ENCODE assay signal across 10 mouse cellular contexts in genomic region chr9:60445821-60446220, GRCm38 (mm10).
DNase-seq lines count a peak whose midpoint lies in the region; ATAC-seq and TF ChIP-seq lines count a peak whose summit lies in the region.
"Had no signal": no experiment of that assay in that cellular context is flagged by ENCODE, and none has a peak within 500 bp of the region (broad histone marks: within the 10 kb centered on the region; RNA-seq: fewer than 3 reads in every experiment).

No protein-coding gene starts in this region.

- H3K27ac ChIP-seq in intestine, embryonic 14.5 days (ENCODE audit: low read depth), result peak overlapping the region; percentile 25
- H3K27ac ChIP-seq in intestine, postnatal 0 days (ENCODE audit: low read depth, low read length), result no peak overlapping the region
- H3K27ac ChIP-seq in embryonic facial prominence, embryonic 14.5 days (replicated peaks; ENCODE audit: low read depth, low read length), result peak overlapping the region; percentile 2; the same call in 1 of the 2 replicates
- peak overlapping the region; percentile 62 for H3K27ac ChIP-seq in intestine, embryonic 16.5 days (ENCODE audit: low read length)
- H3K27ac ChIP-seq in hindbrain, embryonic 10.5 days, result no peak overlapping the region
- no peak overlapping the region for H3K27ac ChIP-seq in liver, postnatal 0 days (ENCODE audit: low read depth)

- H3K9ac ChIP-seq in intestine, embryonic 14.5 days (ENCODE audit: low read length), result no peak overlapping the region
- H3K9ac ChIP-seq in intestine, postnatal 0 days (ENCODE audit: low read depth, low read length), result no peak overlapping the region
- no peak overlapping the region for H3K9ac ChIP-seq in embryonic facial prominence, embryonic 14.5 days (ENCODE audit: low read depth, low read length)
- no peak overlapping the region for H3K9ac ChIP-seq in intestine, embryonic 16.5 days (ENCODE audit: low read depth, low read length)
- no peak overlapping the region for H3K9ac ChIP-seq in liver, postnatal 0 days (replicated peaks)

- 54% methylated on average over 4 of the region's 4 CpGs for WGBS in intestine, embryonic 14.5 days
- 75% methylated on average over 4 of the region's 4 CpGs for WGBS in intestine, postnatal 0 days
- 45% methylated on average over 4 of the region's 4 CpGs for WGBS in embryonic facial prominence, embryonic 14.5 days
- 48% methylated on average over 4 of the region's 4 CpGs for WGBS in intestine, embryonic 16.5 days
- WGBS in hindbrain, embryonic 10.5 days, result 93% methylated on average over 4 of the region's 4 CpGs
- WGBS in liver, postnatal 0 days (ENCODE audit: insufficient replicate concordance), result 73% methylated on average over 4 of the region's 4 CpGs

- no peak for TF ChIP-seq CTCF in intestine, postnatal 0 days (IDR thresholded peaks at IDR 0.05; ENCODE audit: low read depth)
- no peak for TF ChIP-seq CTCF in liver, postnatal 0 days (IDR thresholded peaks at IDR 0.05; ENCODE audit: low read depth)

- H3K36me3 ChIP-seq in intestine, embryonic 14.5 days (ENCODE audit: control insufficient read depth, insufficient read depth, low read length), result no peaks in the 10 kb centered on the region
- no peaks in the 10 kb centered on the region for H3K36me3 ChIP-seq in intestine, postnatal 0 days (ENCODE audit: control insufficient read depth, insufficient read depth)
- H3K36me3 ChIP-seq in embryonic facial prominence, embryonic 14.5 days (ENCODE audit: control insufficient read depth, insufficient read depth, low read length), result no peaks in the 10 kb centered on the region
- no peaks in the 10 kb centered on the region for H3K36me3 ChIP-seq in intestine, embryonic 16.5 days (ENCODE audit: control insufficient read depth, insufficient read depth, low read length)
- H3K36me3 ChIP-seq in hindbrain, embryonic 10.5 days, result no peaks in the 10 kb centered on the region
- H3K36me3 ChIP-seq in liver, postnatal 0 days (replicated peaks; ENCODE audit: insufficient read depth, low read length), result no peaks in the 10 kb centered on the region

- DNase-seq in intestine, embryonic 14.5 days (ENCODE audit: low spot score), result no peak
- DNase-seq in embryonic facial prominence, embryonic 14.5 days (ENCODE audit: low spot score), result peak; percentile 67
- peak; percentile 77 for DNase-seq in lung, postnatal 36 days
- no peak for DNase-seq in hindbrain, embryonic 10.5 days (ENCODE audit: low spot score)
- DNase-seq in liver, postnatal 0 days, result no peak
- DNase-seq: cerebellum, adult 8-10 months; gastrocnemius, postnatal 14 days had no signal

- ATAC-seq in intestine, embryonic 14.5 days (replicated peaks; ENCODE audit: low FRiP score, low TSS enrichment, low read depth), result no peak
- ATAC-seq in intestine, postnatal 0 days, result no peak
- ATAC-seq in embryonic facial prominence, embryonic 14.5 days (ENCODE audit: low read depth), result 0 out of 2 replicates have a peak, but pooled peaks have one; percentile 15
- peak; percentile 28; the same call in 1 of the 2 replicates for ATAC-seq in intestine, embryonic 16.5 days
- ATAC-seq in liver, postnatal 0 days, result no peak

- no peak overlapping the region for H3K4me2 ChIP-seq in intestine, embryonic 14.5 days (ENCODE audit: low read length)
- H3K4me2 ChIP-seq in intestine, postnatal 0 days (replicated peaks; ENCODE audit: low read depth), result no peak overlapping the region
- no peak overlapping the region for H3K4me2 ChIP-seq in embryonic facial prominence, embryonic 14.5 days (ENCODE audit: low read depth, low read length)
- no peak overlapping the region for H3K4me2 ChIP-seq in intestine, embryonic 16.5 days (ENCODE audit: low read depth, low read length)
- H3K4me2 ChIP-seq in liver, postnatal 0 days (ENCODE audit: low read depth, low read length), result no peak overlapping the region

- H3K4me1 ChIP-seq in intestine, embryonic 14.5 days (replicated peaks; ENCODE audit: control insufficient read depth, insufficient read depth, low read length), result peaks cover 13% of the 10 kb centered on the region
- H3K4me1 ChIP-seq in intestine, postnatal 0 days (replicated peaks; ENCODE audit: control insufficient read depth, insufficient read depth, low read length), result no peaks in the 10 kb centered on the region
- H3K4me1 ChIP-seq in embryonic facial prominence, embryonic 14.5 days (ENCODE audit: control insufficient read depth, insufficient read depth, low read length), result peaks cover 18% of the 10 kb centered on the region
- 0 out of 2 replicates have a peak, but pooled peaks cover 9% of the 10 kb centered on the region for H3K4me1 ChIP-seq in intestine, embryonic 16.5 days (ENCODE audit: control insufficient read depth, insufficient read depth, low read length)
- peaks cover 8% of the 10 kb centered on the region; the same call in 1 of the 2 replicates for H3K4me1 ChIP-seq in hindbrain, embryonic 10.5 days (replicated peaks)
- H3K4me1 ChIP-seq in liver, postnatal 0 days (ENCODE audit: insufficient read depth), result no peaks in the 10 kb centered on the region

- no peak overlapping the region for H3K4me3 ChIP-seq in intestine, embryonic 14.5 days (ENCODE audit: low read depth, low read length)
- no peak overlapping the region for H3K4me3 ChIP-seq in intestine, postnatal 0 days (ENCODE audit: low read depth, low read length)
- no peak overlapping the region for H3K4me3 ChIP-seq in embryonic facial prominence, embryonic 14.5 days (ENCODE audit: low read depth, low read length)
- H3K4me3 ChIP-seq in intestine, embryonic 16.5 days (ENCODE audit: low read length), result no peak overlapping the region
- H3K4me3 ChIP-seq in hindbrain, embryonic 10.5 days, result no peak overlapping the region
- H3K4me3 ChIP-seq in liver, postnatal 0 days (ENCODE audit: low read depth, low read length), result no peak overlapping the region
- H3K4me3 ChIP-seq: myocyte had no signal

- TF ChIP-seq EP300 in liver, postnatal 0 days (IDR thresholded peaks at IDR 0.05; ENCODE audit: low read depth), result no peak

- no peaks in the 10 kb centered on the region for H3K9me3 ChIP-seq in intestine, embryonic 14.5 days (ENCODE audit: control insufficient read depth, low read length)
- no peaks in the 10 kb centered on the region for H3K9me3 ChIP-seq in intestine, postnatal 0 days (ENCODE audit: control insufficient read depth)
- no peaks in the 10 kb centered on the region for H3K9me3 ChIP-seq in embryonic facial prominence, embryonic 14.5 days (ENCODE audit: control insufficient read depth, low read length)
- no peaks in the 10 kb centered on the region for H3K9me3 ChIP-seq in intestine, embryonic 16.5 days (ENCODE audit: control insufficient read depth, low read length)
- no peaks in the 10 kb centered on the region for H3K9me3 ChIP-seq in hindbrain, embryonic 10.5 days
- no peaks in the 10 kb centered on the region for H3K9me3 ChIP-seq in liver, postnatal 0 days (ENCODE audit: low read length)

- no peaks in the 10 kb centered on the region for H3K27me3 ChIP-seq in intestine, embryonic 14.5 days (replicated peaks; ENCODE audit: control insufficient read depth, insufficient read depth, low read length)
- no peaks in the 10 kb centered on the region for H3K27me3 ChIP-seq in intestine, postnatal 0 days (replicated peaks; ENCODE audit: control insufficient read depth, insufficient read depth, low read length)
- no peaks in the 10 kb centered on the region for H3K27me3 ChIP-seq in embryonic facial prominence, embryonic 14.5 days (replicated peaks; ENCODE audit: control insufficient read depth, insufficient read depth, low read length)
- H3K27me3 ChIP-seq in intestine, embryonic 16.5 days (replicated peaks; ENCODE audit: control insufficient read depth, insufficient read depth, low read length), result no peaks in the 10 kb centered on the region
- no peaks in the 10 kb centered on the region for H3K27me3 ChIP-seq in hindbrain, embryonic 10.5 days (ENCODE audit: insufficient read depth, poor library complexity, severe bottlenecking)
- no peaks in the 10 kb centered on the region for H3K27me3 ChIP-seq in liver, postnatal 0 days (ENCODE audit: insufficient read depth, low read length)

Comparison
In these comparisons a context has a peak if more than half of its experiments do, and no peak if none do; other contexts are left out.
1. ATAC-seq: peak in embryonic facial prominence, embryonic 14.5 days (single experiment) and intestine, embryonic 16.5 days (single experiment); none in intestine, embryonic 14.5 days (single experiment), intestine, postnatal 0 days (single experiment) and liver, postnatal 0 days (single experiment).
2. H3K27ac ChIP-seq: peak in intestine, embryonic 14.5 days (single experiment), embryonic facial prominence, embryonic 14.5 days (single experiment) and intestine, embryonic 16.5 days (single experiment); none in intestine, postnatal 0 days (single experiment), hindbrain, embryonic 10.5 days (single experiment) and liver, postnatal 0 days (single experiment).
3. DNase-seq: peak in embryonic facial prominence, embryonic 14.5 days (single experiment) and lung, postnatal 36 days (single experiment); none in intestine, embryonic 14.5 days (single experiment), hindbrain, embryonic 10.5 days (single experiment) and liver, postnatal 0 days (single experiment).